Mouse (Mus musculus): Measurements from ENCODE around the gene Gm49387. TPM values are rescaled to one million over a fixed set of nuclear protein-coding genes. Genes with fewer than 3 reads are reported as not detected.

The Gm49387 gene
- polyA plus RNA-seq, 1 experiment from 2014 or later, result 1.7 TPM

DNA sequence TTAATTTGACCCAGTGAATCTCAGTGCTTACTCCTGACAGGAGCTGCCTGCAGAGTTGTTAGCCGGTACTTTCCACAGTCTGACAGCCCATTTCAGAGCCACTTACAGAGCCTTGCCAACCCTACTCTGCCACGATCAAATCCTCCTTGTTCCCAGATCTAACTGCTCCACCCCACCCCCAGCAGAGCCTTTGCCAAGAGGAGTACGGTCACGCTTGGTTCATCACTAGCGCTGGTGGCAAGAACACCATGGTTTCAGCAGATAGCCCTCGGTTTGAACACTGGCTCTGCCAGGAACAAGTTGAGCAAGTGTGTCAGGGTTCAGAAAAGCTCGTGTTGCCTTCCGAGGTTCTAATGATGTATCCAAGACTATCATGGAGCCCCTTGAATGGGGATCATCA is 54.2 kb downstream of the Gm49387 start:
- DNase-seq (ENCODE audit: low spot score), result no peak
- Histone ChIP-seq H3K4me2 (replicated peaks; ENCODE audit: low read depth, low read length) (no peak overlapping the region), H3K27ac (ENCODE audit: low read length) (no peak overlapping the region), H3K4me3 (ENCODE audit: low read depth, low read length) (no peak overlapping the region), H3K4me1 (ENCODE audit: insufficient read depth, low read depth, low read length) (no peaks in the 10 kb centered on the region), H3K27me3 (replicated peaks; ENCODE audit: insufficient read depth, low read length) (no peaks in the 10 kb centered on the region), H3K9me3 (ENCODE audit: low read length) (no peaks in the 10 kb centered on the region), H3K9ac (replicated peaks; ENCODE audit: low read depth) (no peak overlapping the region), H3K36me3 (ENCODE audit: insufficient read depth, low read length) (no peaks in the 10 kb centered on the region)
- WGBS, result 73% methylated on average over 8 of the region's 8 CpGs
- no peak for ATAC-seq
- TF ChIP-seq EP300 (IDR thresholded peaks at IDR 0.05) (no peak), CTCF (IDR thresholded peaks at IDR 0.05) (no peak)

DNA sequence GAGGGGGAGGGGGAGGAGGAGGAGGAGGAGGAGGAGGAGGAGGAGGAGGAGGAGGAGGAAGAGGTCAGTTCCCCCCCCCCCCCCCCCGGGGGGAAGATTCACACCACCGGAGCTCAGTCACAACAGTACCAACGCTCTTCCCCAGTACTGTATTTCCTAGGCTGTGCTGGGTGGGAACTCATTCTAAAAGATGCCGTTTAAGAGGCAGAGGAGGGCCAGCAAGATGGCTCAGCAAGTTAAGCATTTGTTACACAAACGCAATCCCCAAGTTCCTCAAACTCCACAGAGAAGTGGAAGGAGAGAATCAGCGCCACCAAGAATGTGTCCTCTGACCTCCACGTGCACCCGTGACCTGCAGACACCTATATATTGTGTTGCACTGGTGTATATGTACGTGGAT is 57.6 kb downstream of the Gm49387 start:
- Histone ChIP-seq H3K4me2 (replicated peaks; ENCODE audit: low read depth, low read length) (no peak overlapping the region), H3K27ac (ENCODE audit: low read length) (no peak overlapping the region), H3K36me3 (ENCODE audit: insufficient read depth, low read length) (no peaks in the 10 kb centered on the region), H3K9me3 (ENCODE audit: low read length) (no peaks in the 10 kb centered on the region), H3K27me3 (replicated peaks; ENCODE audit: insufficient read depth, low read length) (no peaks in the 10 kb centered on the region), H3K4me3 (ENCODE audit: low read depth, low read length) (no peak overlapping the region), H3K4me1 (ENCODE audit: insufficient read depth, low read depth, low read length) (no peaks in the 10 kb centered on the region), H3K9ac (replicated peaks; ENCODE audit: low read depth) (no peak overlapping the region)
- TF ChIP-seq EP300 (IDR thresholded peaks at IDR 0.05) (no peak), CTCF (IDR thresholded peaks at IDR 0.05) (no peak)
- ATAC-seq, result no peak
- DNase-seq (ENCODE audit: low spot score), result no peak
- WGBS, result 79% methylated on average over 7 of the region's 9 CpGs

DNA sequence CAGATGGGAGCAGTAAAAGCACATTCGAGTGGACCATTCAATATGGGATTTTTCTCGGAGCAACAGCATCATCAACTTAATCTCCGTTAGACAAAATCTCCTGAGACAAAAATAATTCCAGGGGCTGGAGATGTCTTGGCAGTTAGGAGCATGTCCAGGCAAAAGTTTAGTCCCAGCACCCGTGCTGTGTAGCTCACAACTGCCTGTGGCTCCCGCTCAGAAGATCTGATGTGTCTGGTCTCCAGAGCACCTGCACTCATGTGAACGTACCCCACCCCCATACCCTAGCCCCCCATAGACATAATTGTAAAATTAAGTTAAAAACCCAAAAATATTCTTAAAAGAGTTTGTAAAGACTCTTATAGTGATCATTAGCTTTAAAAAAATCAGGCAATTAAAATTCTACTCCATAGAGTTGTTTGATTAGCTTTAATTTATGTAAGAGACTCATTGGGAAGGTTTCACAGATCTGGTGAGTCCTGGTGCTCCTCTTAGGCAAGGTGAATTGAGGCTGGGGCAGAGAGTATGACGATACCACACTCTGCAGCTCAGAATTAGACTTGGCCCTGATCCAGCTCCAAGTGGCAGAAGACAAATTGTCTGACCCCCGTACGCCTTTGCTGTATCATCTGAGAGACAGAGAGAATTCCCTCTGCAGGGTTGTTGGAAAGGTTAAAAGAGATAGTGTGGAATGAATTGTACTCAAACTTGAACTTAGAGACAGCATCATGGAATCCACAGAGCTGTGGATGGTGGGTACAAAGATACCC is 62.5 kb downstream of the Gm49387 start:
- H3K4me2 ChIP-seq (replicated peaks; ENCODE audit: low read depth, low read length), result no peak overlapping the region
- no peaks in the 10 kb centered on the region for H3K27me3 ChIP-seq (replicated peaks; ENCODE audit: insufficient read depth, low read length)
- ATAC-seq, result no peak
- H3K4me3 ChIP-seq (ENCODE audit: low read depth, low read length), result no peak overlapping the region
- no peaks in the 10 kb centered on the region for H3K4me1 ChIP-seq (ENCODE audit: insufficient read depth, low read depth, low read length)
- TF ChIP-seq CTCF (IDR thresholded peaks at IDR 0.05) (no peak), EP300 (IDR thresholded peaks at IDR 0.05) (no peak)
- DNase-seq (ENCODE audit: low spot score), result no peak
- H3K27ac ChIP-seq (ENCODE audit: low read length), result no peak overlapping the region
- H3K36me3 ChIP-seq (ENCODE audit: insufficient read depth, low read length), result no peaks in the 10 kb centered on the region
- 45% methylated on average over 9 of the region's 9 CpGs for WGBS
- no peaks in the 10 kb centered on the region for H3K9me3 ChIP-seq (ENCODE audit: low read length)
- H3K9ac ChIP-seq (replicated peaks; ENCODE audit: low read depth), result no peak overlapping the region

DNA sequence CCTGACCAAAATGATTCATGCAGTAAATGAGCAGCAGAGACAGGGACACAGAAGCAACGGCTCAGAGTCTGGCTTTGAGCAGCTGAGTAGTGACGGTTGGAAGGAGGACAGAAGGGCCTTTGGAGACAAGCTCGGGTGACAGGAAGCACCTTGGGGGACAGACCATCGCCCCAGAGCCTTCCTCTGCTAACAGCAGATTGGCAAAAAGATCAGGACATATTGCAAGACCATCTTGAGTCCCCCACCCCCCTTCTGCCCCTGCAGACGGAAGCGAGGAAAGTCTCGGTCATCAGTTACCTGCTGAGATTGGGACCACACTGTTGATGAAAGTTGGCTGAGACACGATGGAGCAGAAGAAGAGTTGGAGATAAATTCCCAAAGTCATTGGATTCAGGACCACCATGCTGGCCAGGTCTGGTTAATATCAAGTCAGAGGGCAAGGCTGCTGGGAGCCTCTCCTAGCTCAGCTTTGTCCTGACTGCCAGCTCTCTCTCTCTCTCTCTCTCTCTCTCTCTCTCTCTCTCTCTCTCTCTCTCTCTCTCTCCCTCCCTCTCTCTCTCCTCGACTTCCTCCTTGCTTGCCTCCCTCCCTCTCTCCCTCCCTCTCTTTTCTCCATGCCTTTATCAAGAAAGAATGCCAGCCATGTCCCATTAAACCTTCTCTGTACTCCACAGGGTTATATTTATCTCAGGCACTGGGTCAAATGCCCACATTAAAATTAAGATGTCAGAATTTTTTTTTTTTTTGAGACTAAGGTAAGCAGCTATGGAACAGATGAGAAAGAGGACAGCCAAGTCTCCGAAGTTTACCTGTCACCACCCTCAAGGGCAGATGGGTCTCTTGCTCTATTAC is 63.6 kb downstream of the Gm49387 start:
- Histone ChIP-seq H3K9ac (replicated peaks; ENCODE audit: low read depth) (no peak overlapping the region), H3K27me3 (replicated peaks; ENCODE audit: insufficient read depth, low read length) (no peaks in the 10 kb centered on the region), H3K9me3 (ENCODE audit: low read length) (no peaks in the 10 kb centered on the region), H3K4me2 (replicated peaks; ENCODE audit: low read depth, low read length) (no peak overlapping the region), H3K36me3 (ENCODE audit: insufficient read depth, low read length) (no peaks in the 10 kb centered on the region), H3K4me1 (ENCODE audit: insufficient read depth, low read depth, low read length) (no peaks in the 10 kb centered on the region), H3K4me3 (ENCODE audit: low read depth, low read length) (no peak overlapping the region), H3K27ac (ENCODE audit: low read length) (no peak overlapping the region)
- 38% methylated on average over 10 of the region's 10 CpGs for WGBS
- TF ChIP-seq EP300 (IDR thresholded peaks at IDR 0.05), result no peak
- TF ChIP-seq CTCF (IDR thresholded peaks at IDR 0.05), result no peak
- DNase-seq (ENCODE audit: low spot score) (no peak), ATAC-seq (no peak)

DNA sequence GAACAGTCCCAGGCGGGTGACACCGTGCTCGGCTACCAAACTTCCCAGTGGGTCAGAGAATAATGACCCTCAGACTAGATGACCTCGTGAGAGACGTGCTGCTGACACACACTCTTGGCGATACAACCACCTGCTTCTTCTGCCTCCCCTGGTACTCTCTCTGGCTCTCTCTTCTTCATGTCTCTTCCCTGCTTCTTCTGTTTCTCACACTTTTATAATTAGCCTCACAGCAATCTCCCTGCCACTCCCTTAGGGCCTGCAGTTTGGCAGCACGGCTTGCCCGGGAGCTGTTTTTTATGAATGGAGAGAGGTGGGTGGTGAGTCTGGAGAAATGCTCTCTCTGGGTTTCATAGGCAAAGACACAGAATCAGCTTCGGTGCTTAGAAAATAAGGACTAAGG is 64.8 kb downstream of the Gm49387 start:
- no peak for DNase-seq (ENCODE audit: low spot score)
- Histone ChIP-seq H3K4me3 (ENCODE audit: low read depth, low read length) (no peak overlapping the region), H3K4me1 (ENCODE audit: insufficient read depth, low read depth, low read length) (no peaks in the 10 kb centered on the region), H3K27ac (ENCODE audit: low read length) (no peak overlapping the region), H3K9ac (replicated peaks; ENCODE audit: low read depth) (no peak overlapping the region), H3K27me3 (replicated peaks; ENCODE audit: insufficient read depth, low read length) (no peaks in the 10 kb centered on the region), H3K4me2 (replicated peaks; ENCODE audit: low read depth, low read length) (no peak overlapping the region), H3K36me3 (ENCODE audit: insufficient read depth, low read length) (no peaks in the 10 kb centered on the region), H3K9me3 (ENCODE audit: low read length) (no peaks in the 10 kb centered on the region)
- 70% methylated on average over 9 of the region's 9 CpGs for WGBS
- TF ChIP-seq CTCF (IDR thresholded peaks at IDR 0.05), result no peak
- TF ChIP-seq EP300 (IDR thresholded peaks at IDR 0.05), result no peak
- ATAC-seq, result no peak

DNA sequence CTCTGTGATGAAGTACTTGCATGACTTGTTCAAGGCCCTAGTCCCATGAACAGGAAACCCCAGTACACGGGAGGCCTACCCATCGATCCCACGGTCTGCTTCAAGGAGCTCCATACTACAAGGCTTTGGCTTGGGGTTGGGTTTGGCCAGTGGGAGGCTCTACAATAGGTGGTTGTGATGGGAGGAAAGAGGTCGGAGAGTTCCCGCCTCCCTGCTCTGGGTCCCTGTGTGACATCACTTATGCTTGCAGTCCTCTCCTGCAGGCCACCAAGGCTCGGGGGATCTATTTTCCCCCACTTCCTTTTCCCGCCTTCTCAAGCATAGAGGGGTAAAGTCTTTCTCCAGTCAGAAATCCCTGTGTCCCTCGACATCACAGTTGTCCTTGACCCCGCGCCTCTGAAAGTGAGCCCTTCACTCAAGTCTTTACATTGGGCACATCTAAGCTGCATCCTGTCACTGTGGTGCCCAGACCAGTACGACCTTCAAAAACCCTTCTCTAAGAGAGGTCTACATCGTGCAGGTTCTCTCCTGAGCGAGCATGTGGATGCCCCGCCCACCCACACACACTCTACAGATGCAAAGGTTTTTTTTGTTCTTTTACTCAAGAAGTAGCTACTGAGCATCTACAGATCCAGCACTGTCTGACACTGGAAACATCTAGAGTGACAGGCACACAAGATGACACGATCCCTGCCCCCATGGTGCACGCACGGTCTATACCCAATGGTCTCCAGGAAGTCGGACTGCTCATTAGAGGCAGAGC is 65.6 kb downstream of the Gm49387 start:
- H3K27me3 ChIP-seq (replicated peaks; ENCODE audit: insufficient read depth, low read length), result no peaks in the 10 kb centered on the region
- no peak overlapping the region for H3K4me2 ChIP-seq (replicated peaks; ENCODE audit: low read depth, low read length)
- DNase-seq (ENCODE audit: low spot score) (no peak), ATAC-seq (no peak)
- no peaks in the 10 kb centered on the region for H3K9me3 ChIP-seq (ENCODE audit: low read length)
- no peaks in the 10 kb centered on the region for H3K36me3 ChIP-seq (ENCODE audit: insufficient read depth, low read length)
- H3K27ac ChIP-seq (ENCODE audit: low read length), result no peak overlapping the region
- TF ChIP-seq EP300 (IDR thresholded peaks at IDR 0.05) (no peak), CTCF (IDR thresholded peaks at IDR 0.05) (no peak)
- no peak overlapping the region for H3K9ac ChIP-seq (replicated peaks; ENCODE audit: low read depth)
- 90% methylated on average over 18 of the region's 18 CpGs for WGBS
- H3K4me1 ChIP-seq (ENCODE audit: insufficient read depth, low read depth, low read length), result no peaks in the 10 kb centered on the region
- H3K4me3 ChIP-seq (ENCODE audit: low read depth, low read length), result no peak overlapping the region

Data from lung, postnatal 0 days (tissue).